Mouse (Mus musculus) ES-Bruce4 (cell line): Measurements from ENCODE around the gene Pinlyp.

Experiments used
- CTCF ChIP-seq: IDR thresholded peaks from one replicate; pipeline ENCODE4 v1.8.1; 2011; ENCODE audit warnings: low read depth, low read length
- POLR2A ChIP-seq: IDR thresholded peaks from one replicate; pipeline ENCODE4 v1.8.1; 2011; ENCODE audit warnings: low read length; ENCODE audit not compliant: insufficient read depth

- TF ChIP-seq POLR2A, result no peak
- no peak for TF ChIP-seq CTCF
Observed at GRCm38 (mm10) chr7:24539686-24540085, 6.2 kb downstream of the Pinlyp start.
